Mouse (Mus musculus) stomach, postnatal 0 days (tissue): ENCODE measurements around the gene Cwc22.

Experiments used
- CTCF ChIP-seq: IDR thresholded peaks from 2 replicates; pipeline ENCODE4 v1.5.1; 2016; ENCODE audit warnings: antibody characterized with exemption, low read depth, mild to moderate bottlenecking, moderate library complexity
- EP300 ChIP-seq: optimal IDR thresholded peaks from 2 replicates; pipeline ENCODE3; 2016; ENCODE audit warnings: antibody characterized with exemption

DNA sequence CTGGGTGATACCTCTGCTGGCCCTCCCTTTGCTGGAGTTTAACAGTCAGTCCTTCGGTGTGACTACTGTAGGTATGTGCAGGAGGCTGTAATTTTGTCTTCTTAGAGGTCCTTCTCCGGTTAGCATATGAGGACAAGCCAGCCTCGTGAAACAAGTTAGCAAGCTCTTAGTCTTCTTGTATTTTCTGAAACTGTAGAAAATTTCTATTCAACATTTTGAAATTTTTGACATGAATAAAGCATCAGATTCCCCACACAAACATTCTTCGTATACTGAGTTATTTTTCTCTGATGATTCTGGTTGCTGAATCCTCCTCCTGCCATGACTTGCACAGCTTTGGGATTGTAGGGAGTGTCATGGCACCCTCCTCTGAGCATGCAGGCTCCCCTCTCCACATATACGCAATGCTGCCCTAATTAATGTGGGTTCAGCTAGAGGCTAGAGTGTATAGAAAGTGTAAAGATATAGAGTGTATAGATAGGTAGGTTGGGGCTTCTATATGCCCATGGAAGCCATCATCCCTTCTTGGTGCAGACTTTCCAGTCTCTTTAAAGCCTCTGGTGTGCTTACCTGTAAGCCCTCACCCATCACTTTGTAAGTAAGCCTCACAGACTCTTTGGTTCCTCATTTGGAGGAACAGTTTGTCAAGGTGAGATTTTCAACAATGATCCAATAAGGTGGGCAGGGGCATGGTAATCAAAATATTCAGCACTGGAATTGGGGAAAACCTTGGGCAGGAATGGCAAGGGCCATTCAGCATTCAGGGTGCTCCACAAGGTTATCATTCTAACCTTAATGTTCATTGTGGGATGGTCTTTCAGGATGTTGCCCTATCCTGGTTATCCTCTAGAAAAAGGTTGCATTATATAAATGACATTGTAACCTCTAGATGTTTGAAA, 64.6 kb downstream of the Cwc22 start:
- TF ChIP-seq EP300 (no peak), CTCF (no peak)
